Mouse (Mus musculus) kidney, postnatal 10 days (tissue): ENCODE results near the gene Acp2.
"Not testable (repeated sequence)": the region's sequence is repeated elsewhere in the genome, so short reads cannot be mapped to it uniquely, and the experiment has no call there.

Source experiments
- DNase-seq: peaks from one replicate; pipeline ENCODE4 v3.0.0; 2021; ENCODE audit warnings: mixed read lengths

Gene Acp2

DNA sequence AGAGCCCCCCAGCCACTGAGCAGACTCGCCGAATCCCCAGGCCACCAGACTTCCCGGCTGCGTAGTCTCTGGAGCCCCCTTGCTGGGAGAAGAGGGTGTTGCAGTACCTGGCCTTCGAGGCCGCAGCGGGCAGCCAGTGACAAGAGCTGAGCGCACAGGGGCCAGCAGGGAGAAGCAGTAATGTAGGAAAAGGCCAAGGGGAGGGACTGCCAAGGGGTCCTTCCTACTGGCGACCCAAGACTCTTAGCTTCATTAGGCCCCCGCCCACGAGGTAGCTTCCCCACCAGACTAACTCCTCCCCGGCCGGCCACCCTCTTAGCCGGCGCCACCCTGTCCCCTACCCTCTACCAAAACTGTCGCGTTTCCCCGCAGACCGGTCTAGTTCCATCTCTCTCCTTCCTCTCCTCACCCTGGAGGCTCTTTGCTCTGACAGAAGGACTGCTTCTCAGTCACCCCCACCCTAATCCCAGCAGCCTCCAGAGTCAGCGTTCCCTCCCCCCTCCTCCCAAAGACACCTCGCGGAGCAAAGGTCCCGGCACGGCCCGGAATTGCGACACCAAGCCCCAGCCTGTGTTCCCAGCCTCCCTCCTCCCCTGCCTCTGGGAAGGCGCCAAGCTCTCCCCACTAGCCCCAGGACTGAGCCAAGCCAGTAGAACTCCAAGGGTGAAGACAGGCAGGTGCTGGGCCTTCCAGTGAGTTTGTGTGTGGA lies 7.9 kb upstream of the Acp2 start:
- peak; percentile 88 for DNase-seq

DNA sequence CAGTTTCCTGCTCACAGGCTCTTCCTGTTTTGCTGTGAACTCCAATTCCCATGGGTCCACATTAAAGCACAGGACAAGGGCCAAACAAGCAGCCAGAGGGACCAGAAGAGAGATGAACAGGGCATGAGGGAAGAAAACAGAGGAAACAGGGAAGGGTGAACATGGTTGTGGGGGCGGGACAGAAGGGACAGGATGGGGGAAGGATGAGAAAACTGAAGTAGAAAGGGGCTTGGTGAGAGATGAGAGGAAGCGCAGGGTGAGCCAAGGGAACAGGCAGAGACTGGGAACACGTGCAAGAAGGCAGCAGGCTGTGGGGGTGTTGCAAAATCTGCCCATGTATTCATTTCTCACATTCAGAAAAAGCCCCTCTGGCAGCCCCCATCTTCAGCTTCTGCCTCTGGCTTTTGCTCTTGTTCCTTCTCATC lies 6.1 kb upstream of the Acp2 start:
- DNase-seq = peak; percentile 63

DNA sequence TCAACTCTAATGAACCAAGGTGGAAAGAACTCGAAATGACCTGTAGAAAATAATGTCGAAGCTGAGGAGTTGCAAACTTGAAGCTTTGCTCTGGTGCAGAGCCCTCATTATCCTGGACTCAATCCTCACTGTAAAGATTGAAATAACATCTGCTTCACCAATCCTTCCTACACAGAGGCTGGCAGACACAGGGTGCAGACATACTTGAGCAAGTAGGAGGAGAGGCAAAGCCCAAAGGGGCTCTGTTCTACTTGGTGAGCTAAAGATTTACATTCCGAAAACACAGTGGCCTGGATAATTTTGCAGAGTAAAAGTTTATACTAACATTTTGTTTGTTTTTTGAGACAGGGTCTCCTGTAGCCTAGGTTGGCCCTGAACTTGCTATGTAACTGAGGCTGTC lies 3.8 kb upstream of the Acp2 start:
- DNase-seq = no peak

DNA sequence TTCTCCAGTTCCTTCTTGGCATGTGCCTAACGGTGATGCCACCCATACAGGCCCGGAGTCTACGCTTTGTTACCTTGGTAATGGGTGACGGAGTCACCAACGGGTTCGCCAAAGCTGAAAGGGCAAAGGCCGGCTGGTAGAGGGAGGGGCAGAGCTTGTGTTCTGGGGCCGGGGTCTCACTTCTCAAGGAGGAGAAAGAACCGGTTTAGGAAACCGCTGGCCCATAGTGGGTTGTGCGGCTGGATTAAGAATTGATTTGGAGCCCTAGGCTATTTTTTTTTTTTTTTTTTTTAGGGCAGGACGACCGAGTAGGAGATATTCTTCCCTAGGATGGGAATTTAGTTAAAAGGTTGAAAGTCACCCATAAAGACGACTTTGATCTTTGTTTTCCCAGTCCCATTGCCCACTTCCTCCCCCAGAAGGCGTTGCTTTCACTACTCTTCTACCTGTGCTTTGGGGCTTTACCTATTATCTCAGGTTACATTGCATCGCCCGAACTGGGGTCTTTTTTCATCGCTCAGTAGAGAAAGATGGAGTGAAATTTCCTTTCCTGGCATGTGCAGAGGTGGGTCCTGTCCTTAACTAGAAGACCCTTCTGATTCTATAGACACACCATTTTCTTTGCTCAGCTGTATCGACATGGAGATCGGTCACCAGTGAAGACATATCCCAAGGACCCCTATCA lies 429 bp downstream of the Acp2 start:
- DNase-seq = no peak

DNA sequence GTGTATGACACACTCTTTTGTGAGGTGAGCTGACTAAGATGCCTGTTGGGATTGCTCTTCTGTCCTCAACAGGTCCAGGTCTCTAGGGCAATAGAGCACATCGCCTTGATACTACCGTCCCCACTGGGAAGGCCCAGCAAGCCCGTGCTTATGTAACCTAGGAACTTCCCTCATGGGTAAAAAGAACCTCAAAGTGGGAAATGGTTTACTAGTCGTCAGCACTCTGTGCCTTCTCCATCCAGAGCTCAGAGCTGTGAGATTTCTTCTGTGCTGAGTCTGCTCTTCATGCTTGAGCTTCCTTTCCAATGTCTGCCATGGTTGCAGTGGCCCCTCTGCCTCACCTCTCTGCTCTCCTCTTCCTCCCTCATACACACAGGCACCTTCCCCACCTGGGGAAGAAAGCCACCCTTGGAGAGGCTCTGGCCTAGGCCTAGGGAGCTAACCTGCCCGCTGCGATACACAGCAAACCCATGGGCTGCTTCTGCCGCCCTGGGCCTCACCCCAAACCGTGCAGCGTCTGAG lies 3.6 kb downstream of the Acp2 start:
- no peak for DNase-seq

DNA sequence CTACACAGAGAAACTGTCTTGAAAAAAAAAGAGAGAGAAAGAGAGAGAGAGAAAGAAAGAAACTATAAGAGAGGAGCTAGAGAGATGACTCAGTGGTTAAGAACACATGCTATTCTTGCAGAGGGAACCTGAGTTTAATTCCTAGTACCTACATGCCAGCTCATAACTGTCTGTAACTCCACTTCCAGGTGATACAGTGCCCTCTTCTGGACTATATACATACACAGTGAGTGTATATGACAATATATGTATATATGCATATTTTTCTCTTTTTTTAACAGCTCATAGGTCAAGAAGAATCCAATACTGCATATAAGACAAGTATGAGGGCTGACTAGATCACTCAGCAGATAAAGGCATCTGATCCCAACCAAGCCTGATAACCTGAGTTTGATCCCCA lies 10.6 kb downstream of the Acp2 start:
- DNase-seq = no peak

DNA sequence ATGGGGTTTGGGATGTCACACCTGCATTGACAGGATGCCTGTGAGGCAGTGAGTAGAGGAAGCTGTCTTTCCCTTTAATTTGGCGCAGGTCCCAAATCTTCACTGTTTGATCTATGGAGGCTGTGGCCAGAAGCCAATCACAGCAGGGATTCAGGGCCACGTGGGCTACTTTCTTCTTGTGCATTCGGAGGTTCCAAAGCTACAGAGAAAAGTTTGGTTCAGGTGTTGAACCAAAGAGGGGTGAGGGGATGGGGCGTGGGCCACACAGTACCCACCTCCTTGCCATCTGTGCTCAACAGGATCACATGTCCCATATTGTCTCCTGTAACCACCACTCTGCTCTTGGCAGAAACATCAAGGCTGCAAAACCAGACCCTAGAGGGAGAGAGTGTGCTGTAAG lies 14.3 kb downstream of the Acp2 start:
- DNase-seq = no peak

DNA sequence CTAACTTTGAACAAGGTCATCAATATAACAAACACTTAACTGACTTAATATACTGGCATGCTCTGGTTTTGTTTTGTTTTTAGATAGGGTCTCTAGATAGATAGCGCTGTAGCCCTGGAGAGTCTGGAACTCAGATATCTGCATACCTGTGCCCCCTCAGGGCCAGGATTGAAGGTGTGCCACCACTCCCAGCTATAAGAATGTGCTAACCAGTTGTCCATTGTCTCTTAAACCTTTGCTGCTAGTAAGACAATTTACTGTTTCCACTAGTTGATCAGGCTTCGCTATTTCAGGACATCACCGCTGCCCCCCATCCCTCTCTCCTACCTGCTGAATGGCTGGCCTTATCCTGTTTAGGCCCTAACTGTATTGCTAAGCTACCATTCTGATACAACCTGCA lies 17.8 kb downstream of the Acp2 start:
- DNase-seq = no peak

DNA sequence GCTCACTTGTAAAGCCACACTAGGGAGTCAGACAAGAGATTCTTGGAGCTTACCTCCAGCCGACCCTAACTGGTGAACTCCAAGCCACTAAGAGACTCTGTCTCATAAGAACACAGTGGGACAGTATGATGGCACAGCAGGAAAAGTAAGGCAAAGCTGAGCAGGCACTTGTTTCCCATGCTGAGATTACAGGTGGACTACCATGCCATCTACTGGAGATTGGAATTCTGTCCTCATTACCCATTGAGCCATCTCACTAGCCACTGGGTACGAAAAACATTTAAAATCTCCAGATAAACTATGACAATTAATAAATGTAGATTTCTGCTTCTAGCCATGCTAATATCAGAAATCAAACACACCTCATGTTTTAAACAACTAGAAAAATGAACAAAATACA lies 20.9 kb downstream of the Acp2 start:
- DNase-seq = no peak

DNA sequence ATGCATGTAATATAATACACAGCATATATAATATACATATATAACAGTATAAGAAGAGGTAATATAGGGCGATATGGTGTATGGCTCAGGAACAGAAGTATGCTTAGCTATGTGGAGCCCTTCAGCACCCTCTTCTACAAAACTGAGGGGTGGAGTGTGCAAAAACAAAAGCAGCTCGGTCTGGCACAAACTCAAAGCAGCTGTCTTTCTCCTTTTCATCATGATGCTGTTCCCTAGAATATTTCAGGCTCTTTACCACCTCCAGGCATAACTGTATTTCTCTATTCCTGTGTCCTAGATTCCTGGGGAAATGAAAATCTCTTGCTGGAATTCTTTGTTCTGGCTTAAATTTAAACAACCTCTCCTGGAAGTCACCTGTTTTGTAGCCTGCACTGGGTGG lies 27.1 kb downstream of the Acp2 start:
- no peak for DNase-seq

DNA sequence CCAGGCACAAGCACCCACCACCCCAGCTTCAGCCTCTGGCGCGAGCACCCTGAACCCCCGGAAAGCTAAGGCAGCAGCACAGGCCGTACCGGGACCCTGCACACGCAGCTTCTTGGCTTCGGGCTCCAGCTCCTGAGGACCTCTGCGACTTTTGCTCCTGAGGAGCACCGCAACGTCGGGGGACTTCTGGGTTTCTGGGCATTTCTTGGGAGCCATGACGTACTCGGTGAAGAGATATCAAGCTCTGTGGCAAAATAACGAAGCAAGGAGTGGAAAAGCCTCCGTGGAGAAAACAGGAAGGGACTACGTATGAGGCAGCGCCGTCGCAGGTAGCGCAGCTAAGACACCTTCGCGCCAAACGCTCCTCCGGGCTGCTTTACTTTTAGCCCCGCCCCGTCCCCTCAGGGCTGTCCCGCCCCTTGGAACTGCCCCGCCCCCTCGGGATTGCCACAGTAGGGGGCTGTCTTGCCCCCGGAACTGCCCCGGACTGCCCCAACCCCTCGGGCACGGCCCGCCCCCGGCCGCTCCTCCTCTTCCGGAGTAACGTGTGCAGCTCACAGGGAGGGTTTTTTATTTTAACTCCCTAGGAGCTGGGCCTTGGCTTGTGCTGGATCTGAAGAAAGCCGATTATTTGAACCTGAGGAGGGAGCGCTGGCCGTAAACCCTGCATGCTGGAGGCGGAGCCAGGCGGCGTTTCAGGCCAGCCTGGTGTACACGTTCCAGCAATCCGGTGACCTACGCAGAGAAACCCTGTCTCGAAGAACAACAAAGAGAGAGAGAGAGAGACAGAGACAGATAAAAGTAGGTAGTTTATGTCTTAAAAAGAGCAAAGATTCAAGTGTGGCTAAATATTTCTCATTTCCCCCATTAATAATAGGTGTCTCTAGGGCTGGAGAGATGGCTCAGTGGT lies 34.2 kb downstream of the Acp2 start, which contains the start of gene Ddb2:
Gene Ddb2, minus strand, starts transcription at position 382 of the 910 bp plus-strand sequence.
- peak; percentile 98 for DNase-seq

DNA sequence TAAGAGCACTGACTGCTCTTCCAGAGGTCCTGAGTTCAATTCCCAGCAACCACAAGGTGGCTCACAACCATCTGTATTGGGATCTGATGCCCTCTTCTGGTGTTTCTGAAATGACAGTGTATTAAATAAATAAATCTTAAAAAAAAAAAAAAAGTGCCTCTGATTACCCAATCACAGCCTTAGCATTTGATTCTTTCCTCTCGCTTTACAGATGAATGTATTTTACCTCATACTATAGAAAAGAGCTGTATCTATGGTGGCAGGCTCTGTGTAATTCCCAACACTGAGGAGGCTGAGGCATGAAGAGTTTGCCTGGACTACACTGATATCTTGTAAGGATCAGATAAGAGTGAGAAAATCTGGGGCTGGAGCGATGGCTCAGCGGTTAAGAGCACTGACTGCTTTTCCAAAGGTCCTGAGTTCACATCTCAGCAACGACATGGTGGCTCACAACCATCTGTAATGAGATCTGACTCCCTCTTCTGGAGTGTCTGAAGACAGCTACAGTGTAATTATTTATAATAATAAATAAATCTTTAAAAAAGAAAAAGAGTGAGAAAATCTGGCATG lies 34.9 kb downstream of the Acp2 start:
- DNase-seq = not testable (repeated sequence)

DNA sequence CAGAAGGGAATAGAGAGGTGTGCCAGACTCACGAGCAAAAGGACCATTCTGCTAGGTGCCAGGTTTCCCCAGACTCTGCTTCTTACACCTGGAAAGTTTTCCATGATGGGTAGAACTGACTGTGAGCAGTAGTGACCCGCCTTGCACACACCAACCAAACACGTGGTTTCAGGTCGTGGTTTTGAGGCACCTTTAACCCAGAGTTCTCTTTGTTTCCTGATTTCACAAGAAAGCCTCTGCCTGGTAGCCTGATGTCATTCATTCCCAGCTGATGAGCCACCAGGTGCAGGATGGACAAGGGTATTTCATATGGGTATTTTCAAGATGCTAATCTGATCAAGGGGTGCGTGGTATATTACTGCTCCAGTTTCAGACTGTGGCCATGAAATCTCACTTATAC lies 39.9 kb downstream of the Acp2 start:
- no peak for DNase-seq

DNA sequence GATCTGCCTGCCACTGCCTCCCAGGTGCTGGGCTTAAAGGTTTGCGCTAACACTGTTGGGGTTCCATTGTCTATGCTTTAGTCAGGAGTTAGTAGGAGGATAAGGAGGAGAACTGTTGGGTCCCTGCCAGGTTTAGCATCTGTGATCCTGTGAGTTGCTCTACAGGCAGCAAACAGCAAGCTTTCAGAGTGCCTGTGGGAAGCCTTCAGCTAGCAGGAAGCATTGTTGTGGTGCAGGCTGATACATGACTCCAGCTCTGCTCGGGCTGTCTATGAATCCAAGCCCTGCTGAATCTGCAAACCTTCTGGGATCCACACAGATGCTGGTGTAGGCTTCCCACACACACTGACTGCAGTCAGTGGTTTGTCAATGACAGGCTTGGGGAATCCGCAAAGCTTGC lies 40.7 kb downstream of the Acp2 start:
- DNase-seq = no peak

DNA sequence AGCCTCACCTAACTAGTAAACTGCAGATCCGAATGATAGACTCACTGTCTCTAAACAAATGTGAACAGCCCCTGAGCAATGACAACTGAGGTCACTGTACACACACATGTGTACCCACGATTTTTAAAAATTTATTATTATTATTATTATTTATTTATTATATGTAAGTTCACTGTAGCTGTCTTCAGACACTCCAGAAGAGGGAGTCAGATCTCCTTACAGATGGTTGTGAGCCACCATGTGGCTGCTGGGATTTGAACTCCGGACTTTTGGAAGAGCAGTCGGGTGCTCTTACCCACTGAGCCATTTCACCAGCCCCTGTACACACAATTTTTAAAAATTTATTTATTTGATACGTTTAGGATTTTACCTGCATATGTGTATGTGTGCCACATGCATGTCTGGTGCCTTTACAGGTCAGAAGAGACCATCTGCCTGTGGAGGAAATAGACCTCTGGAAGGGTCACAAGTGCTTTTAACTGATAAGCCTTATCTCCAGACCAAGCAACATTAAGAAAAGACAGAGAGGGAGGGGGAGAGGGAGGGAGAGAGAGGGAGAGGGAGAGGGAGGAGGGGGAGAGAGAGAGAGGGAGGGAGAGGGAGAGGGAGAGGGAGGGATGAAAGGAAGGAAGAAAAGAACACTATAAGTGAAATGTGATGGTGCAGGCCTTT lies 42.0 kb downstream of the Acp2 start:
- no peak for DNase-seq

DNA sequence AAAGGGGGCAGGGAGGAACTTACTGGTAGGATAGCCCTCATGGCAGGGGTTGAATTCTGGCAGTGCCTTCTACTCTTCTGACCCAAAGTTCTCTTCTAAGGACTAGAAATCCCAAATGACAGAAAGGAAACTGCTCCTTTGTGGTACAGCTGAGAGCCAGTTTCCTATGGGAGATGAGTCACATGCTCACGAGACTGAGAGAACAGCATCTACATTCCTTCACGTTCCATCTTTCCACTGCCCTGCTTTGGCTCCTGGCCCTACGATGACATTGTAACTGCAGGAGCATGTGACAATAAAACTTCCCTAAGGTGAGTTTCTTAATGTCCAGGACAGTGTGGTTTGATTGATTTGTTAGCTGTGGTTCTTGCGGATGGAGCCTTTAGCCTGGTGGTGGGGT lies 45.7 kb downstream of the Acp2 start:
- no peak for DNase-seq

DNA sequence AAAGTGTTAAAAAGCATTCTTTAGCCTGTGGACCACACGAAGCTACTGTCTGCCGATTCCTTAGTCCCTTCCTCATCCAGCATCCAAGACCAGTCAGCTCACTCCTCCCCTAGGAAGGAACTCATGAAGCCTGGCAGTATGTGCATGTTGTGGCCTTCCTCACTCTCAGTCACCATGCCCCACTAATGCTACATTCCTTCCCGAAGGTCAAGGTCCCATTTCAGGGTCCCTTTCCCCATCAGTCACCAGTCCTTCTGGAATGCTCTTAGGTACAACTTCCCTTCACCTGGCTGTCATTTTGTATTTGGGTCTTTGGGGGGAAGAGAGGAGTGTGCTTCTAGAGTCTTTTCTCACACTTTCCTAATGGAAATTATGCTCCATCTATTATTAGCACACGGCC lies 49.3 kb downstream of the Acp2 start:
- no peak for DNase-seq

DNA sequence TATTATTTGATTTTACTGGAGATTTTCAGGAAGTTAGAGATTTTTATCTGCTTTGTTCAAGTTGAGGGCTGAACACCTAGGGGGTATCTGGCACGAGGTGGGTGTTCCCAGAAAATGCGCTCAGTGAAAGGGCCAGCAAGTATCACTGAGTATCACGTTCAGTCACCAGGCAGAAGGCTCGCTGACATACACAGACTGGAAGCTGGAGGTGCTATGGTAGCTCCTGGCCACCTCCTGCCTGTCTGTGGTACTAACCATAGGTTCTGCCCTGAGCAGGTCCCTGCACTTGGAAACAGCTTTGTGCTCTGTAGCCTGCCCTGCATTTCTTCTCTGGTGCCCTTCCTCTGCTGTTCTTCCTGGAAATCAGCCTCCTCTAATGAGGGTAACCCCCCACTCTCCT lies 49.8 kb downstream of the Acp2 start:
- no peak for DNase-seq

DNA sequence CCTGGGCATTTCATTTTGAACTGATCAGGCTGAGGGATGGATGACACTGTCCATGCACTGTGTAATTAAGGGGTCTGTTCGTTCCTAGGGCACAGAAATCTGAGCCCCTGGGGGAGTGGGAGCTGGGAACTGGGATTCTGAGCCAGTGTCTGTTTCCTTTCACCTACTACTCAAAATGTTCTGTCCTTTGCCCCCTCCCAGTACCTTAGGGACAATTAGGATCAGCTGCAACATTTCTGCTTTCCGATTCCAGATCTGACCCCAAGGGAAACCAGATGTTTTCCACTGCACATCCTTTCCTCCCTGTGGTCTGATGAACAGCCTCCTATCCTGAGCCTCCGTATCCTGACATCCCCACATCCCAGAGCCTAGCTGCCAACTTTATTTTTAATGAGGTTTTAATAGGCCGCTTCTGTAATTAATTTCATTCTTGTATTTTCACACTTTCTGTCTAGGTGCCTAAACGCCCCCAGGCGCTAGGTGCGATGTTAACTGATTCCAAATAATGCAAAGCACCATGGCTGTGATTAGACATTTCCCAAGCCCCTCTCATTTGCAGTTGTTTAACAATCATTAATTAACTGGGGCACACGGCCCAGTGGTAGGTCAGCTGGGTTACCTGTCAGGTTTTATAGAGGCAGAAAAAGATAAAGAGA lies 52.2 kb downstream of the Acp2 start:
- DNase-seq = no peak

DNA sequence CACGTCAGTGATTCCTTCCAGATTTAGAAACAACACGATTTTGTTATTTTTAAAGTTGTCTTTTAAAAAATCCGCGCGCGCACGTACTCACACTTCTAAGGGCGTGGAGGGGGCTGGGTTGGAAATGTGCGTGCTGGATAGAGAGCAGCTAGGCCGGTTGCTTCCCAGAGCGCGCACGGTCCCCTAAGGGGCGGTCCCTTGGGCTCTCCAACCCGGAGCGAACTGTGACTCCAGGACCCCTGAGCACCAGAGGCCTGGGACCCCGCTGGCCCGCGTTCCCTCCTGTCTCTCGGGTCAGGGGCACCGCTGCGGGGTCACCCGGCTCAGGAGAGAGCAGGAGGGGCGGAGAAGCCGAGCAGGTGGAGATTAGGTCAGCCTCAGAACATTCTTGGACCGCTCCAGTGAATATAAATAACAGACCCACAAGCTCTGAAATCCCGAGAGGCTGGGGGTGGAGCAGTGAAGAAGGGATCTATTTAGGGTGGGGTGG lies 53.0 kb downstream of the Acp2 start, which contains the start of gene Pacsin3:
Gene Pacsin3, plus strand, starts transcription at position 294 of the 490 bp plus-strand sequence.
- peak; percentile 49 for DNase-seq
